Mouse (Mus musculus) heart, embryonic 10.5 days (tissue): Measurements from ENCODE around the gene St13. TPM values are rescaled to one million over a fixed set of nuclear protein-coding genes. Genes with fewer than 3 reads are reported as not detected.

Experiments used
- DNase-seq: peaks from one replicate; pipeline ENCODE4 v3.0.0-alpha.2; 2017; ENCODE audit warnings: low spot score
- H3K27ac ChIP-seq: fragments of 300-500 bp; sonication (generic); 2 replicates; pipeline ENCODE4 v1.5.1; 2016; ENCODE audit warnings: mild to moderate bottlenecking
- H3K27me3 ChIP-seq: fragments of 300-500 bp; sonication (generic); 2 replicates; pipeline ENCODE4 v1.6.1; 2016; ENCODE audit warnings: mild to moderate bottlenecking; ENCODE audit not compliant: poor library complexity, insufficient read depth, severe bottlenecking
- H3K36me3 ChIP-seq: fragments of 300-500 bp; sonication (generic); 2 replicates; pipeline ENCODE4 v1.6.1; 2016; ENCODE audit warnings: mild to moderate bottlenecking, moderate library complexity
- H3K4me1 ChIP-seq: fragments of 300-500 bp; sonication (generic); 2 replicates; pipeline ENCODE4 v1.6.1; 2016; ENCODE audit warnings: mild to moderate bottlenecking
- H3K4me3 ChIP-seq: fragments of 300-500 bp; sonication (generic); 2 replicates; pipeline ENCODE4 v1.5.1; 2016; ENCODE audit warnings: mild to moderate bottlenecking, moderate library complexity
- H3K9me3 ChIP-seq: fragments of 300-500 bp; sonication (generic); 2 replicates; pipeline ENCODE4 v1.6.1; 2016; ENCODE audit warnings: mild to moderate bottlenecking, moderate library complexity
- WGBS: fragments of 180-500 bp; shearing (Covaris S2); methylation state at CpG from one replicate; pipeline ENCODE4 v1.1.7; 2016; 5-methylcytosine and 5-hydroxymethylcytosine counted together
- polyA plus RNA-seq: library from polyadenylated mRNA; unstranded; fragments of >200 nt; fragmentation: Nextera tagmentation; extraction: Ambion mirVana; gene quantifications from 2 replicates; pipeline ENCODE4 v1.2.1, GENCODE M21; 2016

Gene St13
- polyA plus RNA-seq, 1 experiment from 2014 or later: 183 TPM

- Histone ChIP-seq H3K9me3 (no peaks in the 10 kb centered on the region), H3K4me3 (no peak overlapping the region), H3K27me3 (no peaks in the 10 kb centered on the region), H3K36me3 (peaks cover 74% of the 10 kb centered on the region), H3K4me1 (no peaks in the 10 kb centered on the region), H3K27ac (no peak overlapping the region)
- WGBS: 86% methylated on average over 5 of the region's 5 CpGs
- DNase-seq: no peak
Observed at GRCm38 (mm10) chr15:81336466-81336865, 63.4 kb downstream of the St13 start.

GRCm38 (mm10) chr15:81332517-81332916, 67.4 kb downstream of the St13 start:
- H3K4me3 ChIP-seq: no peak overlapping the region
- peaks cover 62% of the 10 kb centered on the region for H3K36me3 ChIP-seq
- peaks cover 13% of the 10 kb centered on the region for H3K4me1 ChIP-seq
- no peak for DNase-seq
- H3K27ac ChIP-seq: no peak overlapping the region
- no peaks in the 10 kb centered on the region for H3K27me3 ChIP-seq
- WGBS: 89% methylated on average over 4 of the region's 4 CpGs
- H3K9me3 ChIP-seq: no peaks in the 10 kb centered on the region

- no peak for DNase-seq
- H3K36me3 ChIP-seq: peaks cover 61% of the 10 kb centered on the region
- H3K27me3 ChIP-seq: no peaks in the 10 kb centered on the region
- no peak overlapping the region for H3K27ac ChIP-seq
- peaks cover 13% of the 10 kb centered on the region for H3K4me1 ChIP-seq
- no peaks in the 10 kb centered on the region for H3K9me3 ChIP-seq
- 73% methylated on average over 3 of the region's 3 CpGs for WGBS
- no peak overlapping the region for H3K4me3 ChIP-seq
Observed at GRCm38 (mm10) chr15:81330816-81331433, 69.0 kb downstream of the St13 start.

- H3K27me3 ChIP-seq: no peaks in the 10 kb centered on the region
- 44% methylated on average over 5 of the region's 5 CpGs for WGBS
- peaks cover 13% of the 10 kb centered on the region for H3K4me1 ChIP-seq
- H3K4me3 ChIP-seq: no peak overlapping the region
- peaks cover 58% of the 10 kb centered on the region for H3K36me3 ChIP-seq
- H3K9me3 ChIP-seq: no peaks in the 10 kb centered on the region
- no peak for DNase-seq
- no peak overlapping the region for H3K27ac ChIP-seq
Observed at GRCm38 (mm10) chr15:81329721-81330369, 70.0 kb downstream of the St13 start.

- no peaks in the 10 kb centered on the region for H3K9me3 ChIP-seq
- H3K27ac ChIP-seq: no peak overlapping the region
- H3K4me1 ChIP-seq: peaks cover 13% of the 10 kb centered on the region
- no peaks in the 10 kb centered on the region for H3K27me3 ChIP-seq
- H3K4me3 ChIP-seq: no peak overlapping the region
- H3K36me3 ChIP-seq: peaks cover 52% of the 10 kb centered on the region
- 95% methylated on average over 7 of the region's 7 CpGs for WGBS
- no peak for DNase-seq
Observed at GRCm38 (mm10) chr15:81327501-81327900, 72.4 kb downstream of the St13 start.

GRCm38 (mm10) chr15:81324979-81325378, 74.9 kb downstream of the St13 start:
- no peak for DNase-seq
- H3K9me3 ChIP-seq: no peaks in the 10 kb centered on the region
- no peak overlapping the region for H3K4me3 ChIP-seq
- no peaks in the 10 kb centered on the region for H3K27me3 ChIP-seq
- 78% methylated on average over 4 of the region's 4 CpGs for WGBS
- no peak overlapping the region for H3K27ac ChIP-seq
- peaks cover 71% of the 10 kb centered on the region for H3K36me3 ChIP-seq
- H3K4me1 ChIP-seq: peaks cover 7% of the 10 kb centered on the region

- Histone ChIP-seq H3K4me1 (no peaks in the 10 kb centered on the region), H3K36me3 (peaks cover 78% of the 10 kb centered on the region), H3K9me3 (no peaks in the 10 kb centered on the region), H3K27me3 (no peaks in the 10 kb centered on the region), H3K4me3 (no peak overlapping the region), H3K27ac (no peak overlapping the region)
- no peak for DNase-seq
- WGBS: 94% methylated on average over 3 of the region's 3 CpGs
Observed at GRCm38 (mm10) chr15:81320137-81320536, 79.7 kb downstream of the St13 start.

- no peak for DNase-seq
- H3K4me3 ChIP-seq: no peak overlapping the region
- H3K4me1 ChIP-seq: no peaks in the 10 kb centered on the region
- no peaks in the 10 kb centered on the region for H3K27me3 ChIP-seq
- no peak overlapping the region for H3K27ac ChIP-seq
- peaks cover 74% of the 10 kb centered on the region for H3K36me3 ChIP-seq
- WGBS: 92% methylated on average over 9 of the region's 9 CpGs
- no peaks in the 10 kb centered on the region for H3K9me3 ChIP-seq
Observed at GRCm38 (mm10) chr15:81319462-81319861, 80.4 kb downstream of the St13 start.

GRCm38 (mm10) chr15:81313928-81314327, 85.9 kb downstream of the St13 start:
- DNase-seq: no peak
- Histone ChIP-seq H3K36me3 (peaks cover 29% of the 10 kb centered on the region), H3K4me3 (no peak overlapping the region), H3K9me3 (no peaks in the 10 kb centered on the region), H3K4me1 (no peaks in the 10 kb centered on the region), H3K27me3 (no peaks in the 10 kb centered on the region), H3K27ac (no peak overlapping the region)
- 94% methylated on average over 3 of the region's 3 CpGs for WGBS

Other genes with a start within 250 kb of the St13 start
- 18.3 and 26.9 TPM in 2 replicates for gene Mrtfa, start 209.3 kb downstream of the St13 start, polyA plus RNA-seq
- gene Mchr1, start 164.6 kb downstream of the St13 start, polyA plus RNA-seq: 0.10 and 0.48 TPM in 2 replicates
- gene Slc25a17, start 39.3 kb downstream of the St13 start, polyA plus RNA-seq: 58.5 and 70.4 TPM in 2 replicates
- 12.3 and 15.1 TPM in 2 replicates for gene Xpnpep3, start 61 bp upstream of the St13 start, polyA plus RNA-seq
- 1.5 and 1.7 TPM in 2 replicates for gene Dnajb7, start 8.2 kb upstream of the St13 start, polyA plus RNA-seq
- 461 and 481 TPM in 2 replicates for gene Rbx1, start 66.2 kb upstream of the St13 start, polyA plus RNA-seq
- gene Ep300, start 185.3 kb upstream of the St13 start, polyA plus RNA-seq: 15.0 and 25.3 TPM in 2 replicates